Mouse (Mus musculus) embryonic facial prominence, embryonic 11.5 days (tissue): ENCODE data around the gene Lyl1. TPM values are rescaled to one million over a fixed set of nuclear protein-coding genes. Genes with fewer than 3 reads are reported as not detected.
A peak's percentile ranks its signal among the peaks of the same experiment; 100 is the strongest.

Source experiments
- ATAC-seq: fragments of 200-750 bp; cut with Nextera tagmentation; replicated peaks from 2 replicates; pipeline ENCODE4 v1.8.0; 2017; ENCODE audit warnings: low read depth; ENCODE audit not compliant: insufficient number of reproducible peaks, low FRiP score, low TSS enrichment
- DNase-seq: peaks from one replicate; pipeline ENCODE4 v3.0.0-alpha.2; 2015; ENCODE audit warnings: low spot score
- H3K27ac ChIP-seq: fragments of 300-500 bp; sonication (generic); replicated peaks from 2 replicates; pipeline ENCODE4 v1.5.1; 2014; ENCODE audit warnings: mild to moderate bottlenecking, low read depth, low read length, control low read depth
- H3K27me3 ChIP-seq: fragments of 300-500 bp; sonication (generic); 2 replicates; pipeline ENCODE4 v1.6.1; 2014; ENCODE audit warnings: mild to moderate bottlenecking, low read length, moderate library complexity, mixed read lengths; ENCODE audit not compliant: control insufficient read depth, insufficient read depth
- H3K36me3 ChIP-seq: fragments of 300-500 bp; sonication (generic); replicated peaks from 2 replicates; pipeline ENCODE4 v1.6.1; 2014; ENCODE audit warnings: low read depth, mild to moderate bottlenecking, low read length, moderate library complexity, mixed read lengths; ENCODE audit not compliant: control insufficient read depth, insufficient read depth
- H3K4me1 ChIP-seq: fragments of 300-500 bp; sonication (generic); 2 replicates; pipeline ENCODE4 v1.6.1; 2014; ENCODE audit warnings: low read length, mixed read lengths; ENCODE audit not compliant: control insufficient read depth, insufficient read depth
- H3K4me2 ChIP-seq: fragments of 300-500 bp; sonication (generic); 2 replicates; pipeline ENCODE4 v1.6.1; 2014; ENCODE audit warnings: low read depth, mild to moderate bottlenecking, control low read depth, low read length, moderate library complexity
- H3K4me3 ChIP-seq: fragments of 300-500 bp; sonication (generic); 2 replicates; pipeline ENCODE4 v1.5.1; 2014; ENCODE audit warnings: low read depth, low read length, control low read depth
- H3K9ac ChIP-seq: fragments of 300-500 bp; sonication (generic); replicated peaks from 2 replicates; pipeline ENCODE4 v1.6.1; 2014; ENCODE audit warnings: mild to moderate bottlenecking, control low read depth, low read length
- H3K9me3 ChIP-seq: fragments of 300-500 bp; sonication (generic); replicated peaks from 2 replicates; pipeline ENCODE4 v1.6.1; 2016; ENCODE audit warnings: mild to moderate bottlenecking, low read length, inconsistent platforms, mixed read lengths; ENCODE audit not compliant: control insufficient read depth
- WGBS: fragments of 180-500 bp; shearing (Covaris S2); extraction: QIAGEN DNeasy Blood & Tissue Kit; methylation state at CpG from one replicate; pipeline ENCODE4 v1.1.7; 2014; 5-methylcytosine and 5-hydroxymethylcytosine counted together
- polyA plus RNA-seq: library from polyadenylated mRNA; unstranded; fragments of >200 nt; fragmentation: Nextera tagmentation; extraction: Ambion mirVana; gene quantifications from 2 replicates; pipeline ENCODE4 v1.2.1, GENCODE M21; 2014

Lyl1 gene
- polyA plus RNA-seq, 1 experiment from 2014 or later, result 4.6 TPM

- ATAC-seq (0 out of 2 replicates have a peak, but pooled peaks have one; percentile 10), DNase-seq (peak; percentile 63)
- peak overlapping the region; percentile 18 for H3K9ac ChIP-seq
- H3K27me3 ChIP-seq, result peaks cover 29% of the 10 kb centered on the region
- H3K36me3 ChIP-seq, result no peaks in the 10 kb centered on the region
- H3K27ac ChIP-seq, result no peak overlapping the region; the same call in 1 of the 2 replicates
- whole genome bisulfite sequencing, result 18% methylated on average over 6 of the region's 6 CpGs
- no peak overlapping the region for H3K4me3 ChIP-seq
- peaks cover 27% of the 10 kb centered on the region for H3K4me1 ChIP-seq
- no peak overlapping the region for H3K4me2 ChIP-seq
- no peaks in the 10 kb centered on the region for H3K9me3 ChIP-seq
Observed at GRCm38 (mm10) chr8:84732996-84733395, 31.7 kb downstream of the Lyl1 start.

DNA sequence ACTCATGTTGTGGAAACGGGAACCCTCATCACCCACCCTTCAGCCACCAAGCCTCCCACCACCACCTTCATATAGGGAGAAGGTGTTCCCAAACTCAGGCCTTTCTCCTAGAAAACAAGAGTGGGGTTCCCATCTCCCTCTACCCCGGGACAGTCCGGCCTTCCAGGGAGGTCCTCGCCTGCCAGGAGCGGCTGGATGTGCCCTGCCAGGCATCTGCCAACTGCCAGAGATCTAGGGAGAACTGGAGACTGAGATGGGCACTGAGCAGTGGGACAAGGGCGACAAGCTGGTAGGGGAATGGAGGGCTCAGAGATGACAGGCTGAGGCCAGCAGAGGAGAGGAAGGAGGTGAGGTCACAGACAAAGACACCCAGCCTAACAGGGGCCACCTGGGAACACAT, 32.7 kb downstream of the Lyl1 start:
- 85% methylated on average over 6 of the region's 6 CpGs for WGBS
- Histone ChIP-seq H3K9ac (no peak overlapping the region; the same call in 1 of the 2 replicates), H3K36me3 (no peaks in the 10 kb centered on the region), H3K4me2 (no peak overlapping the region), H3K27ac (no peak overlapping the region), H3K4me1 (peaks cover 33% of the 10 kb centered on the region), H3K27me3 (peaks cover 34% of the 10 kb centered on the region), H3K4me3 (no peak overlapping the region), H3K9me3 (no peaks in the 10 kb centered on the region)
- ATAC-seq (no peak), DNase-seq (no peak)

DNA sequence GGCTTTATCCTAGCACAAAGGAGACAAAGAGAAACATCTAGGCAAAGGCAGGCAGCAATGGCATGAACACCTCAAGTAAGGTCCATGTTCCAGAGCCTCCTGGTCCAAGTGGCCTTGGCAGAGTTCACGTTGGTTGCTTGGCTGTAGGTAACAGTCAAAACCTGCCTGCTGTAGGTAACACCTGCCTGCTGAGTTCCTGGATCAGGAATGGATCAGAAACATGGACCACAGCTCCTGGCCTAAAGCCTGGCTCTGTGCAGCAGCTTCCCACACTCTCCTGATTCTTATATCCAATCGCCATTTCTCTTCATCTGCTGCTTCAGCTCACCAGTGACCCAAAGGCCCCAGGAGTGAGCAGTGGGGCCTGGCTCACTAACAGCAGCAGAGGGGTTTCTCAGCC, 33.4 kb downstream of the Lyl1 start:
- ATAC-seq, result no peak
- Histone ChIP-seq H3K36me3 (no peaks in the 10 kb centered on the region), H3K9ac (no peak overlapping the region), H3K4me1 (peaks cover 34% of the 10 kb centered on the region), H3K27me3 (peaks cover 35% of the 10 kb centered on the region), H3K9me3 (no peaks in the 10 kb centered on the region), H3K4me2 (no peak overlapping the region), H3K4me3 (no peak overlapping the region), H3K27ac (no peak overlapping the region)
- 86% methylated on average over 2 of the region's 2 CpGs for WGBS
- DNase-seq, result no peak

DNA sequence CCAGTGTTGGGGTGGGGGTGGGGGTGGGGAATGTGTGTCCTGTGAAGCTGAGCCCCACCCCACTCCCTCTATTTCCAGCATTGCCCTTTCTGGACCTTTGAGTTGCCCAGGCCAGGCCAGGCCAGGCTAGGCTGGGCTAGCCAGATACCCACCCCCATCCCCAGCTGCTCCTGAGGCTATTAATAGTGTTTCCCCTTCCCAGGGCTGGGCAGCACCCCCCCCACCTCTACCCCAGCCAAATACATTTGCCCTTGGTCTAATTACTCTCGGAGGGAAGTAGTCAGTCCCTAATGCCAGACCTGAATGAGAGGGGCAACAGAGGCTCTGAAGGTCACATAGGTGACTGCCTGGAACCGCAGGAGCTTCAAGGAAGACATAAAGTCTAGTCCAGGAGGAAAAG, 34.3 kb downstream of the Lyl1 start:
- Histone ChIP-seq H3K27ac (no peak overlapping the region), H3K4me1 (peaks cover 41% of the 10 kb centered on the region), H3K9ac (no peak overlapping the region), H3K4me3 (no peak overlapping the region), H3K9me3 (no peaks in the 10 kb centered on the region), H3K4me2 (no peak overlapping the region), H3K36me3 (no peaks in the 10 kb centered on the region), H3K27me3 (peaks cover 43% of the 10 kb centered on the region)
- ATAC-seq (no peak), DNase-seq (no peak)
- 31% methylated on average over 2 of the region's 2 CpGs for WGBS

- Histone ChIP-seq H3K4me3 (no peak overlapping the region), H3K4me1 (peaks cover 39% of the 10 kb centered on the region), H3K27ac (no peak overlapping the region), H3K4me2 (no peak overlapping the region), H3K9ac (no peak overlapping the region), H3K9me3 (no peaks in the 10 kb centered on the region), H3K27me3 (peaks cover 44% of the 10 kb centered on the region), H3K36me3 (no peaks in the 10 kb centered on the region)
- DNase-seq, result no peak
- ATAC-seq, result no peak
- WGBS, result 66% methylated on average over 4 of the region's 4 CpGs
Observed at GRCm38 (mm10) chr8:84736521-84736920, 35.3 kb downstream of the Lyl1 start.

DNA sequence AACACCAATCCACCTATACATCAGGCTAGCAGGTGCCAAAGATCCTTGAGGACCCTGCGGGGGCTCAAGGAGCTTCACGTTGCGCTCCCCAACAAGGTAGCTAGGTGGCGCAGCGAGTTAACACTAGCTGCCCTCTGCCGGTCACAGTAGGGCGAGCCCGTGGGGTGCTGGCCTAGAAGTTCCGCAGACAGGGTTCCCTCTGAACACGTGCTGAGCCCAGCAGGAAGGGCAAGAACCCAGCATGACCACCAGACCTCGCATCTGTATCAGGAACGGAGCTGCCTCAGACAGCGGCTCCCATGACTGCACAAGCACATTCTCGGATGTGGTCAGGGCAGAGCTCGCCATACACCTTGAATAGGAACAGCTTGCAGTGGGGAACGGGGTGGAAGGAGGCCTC, 36.4 kb downstream of the Lyl1 start:
- ATAC-seq (no peak), DNase-seq (peak; percentile 92)
- no peak overlapping the region for H3K27ac ChIP-seq
- WGBS, result 1% methylated on average over 16 of the region's 16 CpGs
- no peak overlapping the region for H3K4me3 ChIP-seq
- H3K27me3 ChIP-seq, result peaks cover 47% of the 10 kb centered on the region
- H3K9ac ChIP-seq, result peak overlapping the region; percentile 29; the same call in 1 of the 2 replicates
- no peaks in the 10 kb centered on the region for H3K9me3 ChIP-seq
- H3K4me1 ChIP-seq, result peaks cover 43% of the 10 kb centered on the region
- 0 out of 2 replicates have a peak overlapping the region, but pooled peaks have one; percentile 5 for H3K4me2 ChIP-seq
- H3K36me3 ChIP-seq, result no peaks in the 10 kb centered on the region

DNA sequence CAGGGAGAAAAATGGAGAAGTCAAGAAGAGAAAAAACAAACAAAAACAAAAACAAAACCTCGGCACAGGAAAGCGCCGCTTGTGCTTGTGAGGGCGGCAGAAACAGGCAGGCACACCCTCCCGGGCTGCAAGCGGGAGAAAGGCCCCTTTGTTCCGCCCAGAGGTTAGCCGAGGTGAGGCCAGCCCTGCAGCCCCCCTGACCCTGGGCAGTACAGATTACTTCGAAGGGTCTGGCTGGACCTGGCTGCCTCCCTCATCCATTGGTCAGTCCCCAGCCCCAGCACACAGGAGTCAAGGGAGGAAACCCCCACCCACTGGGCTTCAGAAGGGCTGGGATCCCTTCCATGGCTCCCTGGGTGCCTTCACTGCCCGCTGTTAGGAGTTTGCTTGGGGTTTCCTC, 37.0 kb downstream of the Lyl1 start:
- 11% methylated on average over 10 of the region's 10 CpGs for WGBS
- ATAC-seq (no peak), DNase-seq (no peak)
- Histone ChIP-seq H3K4me1 (peaks cover 43% of the 10 kb centered on the region), H3K4me3 (no peak overlapping the region), H3K4me2 (no peak overlapping the region), H3K27me3 (peaks cover 47% of the 10 kb centered on the region), H3K9ac (peak overlapping the region; percentile 41), H3K9me3 (no peaks in the 10 kb centered on the region), H3K36me3 (no peaks in the 10 kb centered on the region), H3K27ac (no peak overlapping the region)

DNA sequence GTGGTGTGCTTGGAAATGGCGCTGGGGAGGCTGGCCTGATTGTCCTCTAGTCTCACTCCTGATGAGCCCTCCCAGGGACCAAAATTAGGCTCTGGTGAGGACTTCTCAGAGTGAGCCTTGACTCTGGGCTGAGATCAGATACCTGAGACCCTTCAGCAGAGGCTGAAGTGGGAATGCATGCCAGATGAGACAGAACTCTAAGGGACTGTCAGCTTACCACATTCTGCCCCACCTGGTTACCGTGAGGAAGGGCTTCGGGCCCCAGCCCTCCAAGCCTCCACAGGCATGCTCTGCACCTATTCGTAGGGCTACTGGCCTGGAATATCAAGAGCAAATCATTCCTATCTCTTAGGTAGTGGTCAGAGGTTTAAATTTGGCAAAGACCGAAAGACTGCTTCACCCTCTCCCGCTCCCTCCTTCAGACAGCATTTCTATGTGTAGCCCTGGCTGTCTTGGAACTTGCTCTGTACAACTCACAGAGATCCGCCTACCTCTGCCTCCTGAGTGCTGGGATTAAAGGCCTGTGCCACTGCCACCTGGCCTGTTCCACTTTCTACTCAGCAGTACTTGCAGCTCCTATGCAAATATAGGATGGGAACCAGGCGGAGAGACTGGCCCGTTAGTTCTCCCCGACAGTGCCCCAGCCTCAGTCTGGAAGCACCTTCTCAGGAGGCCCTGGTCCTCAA, 37.6 kb downstream of the Lyl1 start:
- DNase-seq, result no peak
- no peaks in the 10 kb centered on the region for H3K36me3 ChIP-seq
- no peak for ATAC-seq
- WGBS, result 35% methylated on average over 10 of the region's 10 CpGs
- H3K9ac ChIP-seq, result peak overlapping the region; percentile 41; the same call in 1 of the 2 replicates
- H3K9me3 ChIP-seq, result no peaks in the 10 kb centered on the region
- no peak overlapping the region for H3K4me2 ChIP-seq
- H3K4me1 ChIP-seq, result peaks cover 44% of the 10 kb centered on the region
- H3K27me3 ChIP-seq, result peaks cover 46% of the 10 kb centered on the region
- no peak overlapping the region for H3K4me3 ChIP-seq
- H3K27ac ChIP-seq, result no peak overlapping the region
